Mouse (Mus musculus) liver, embryonic 14.5 days (tissue): Measurements from ENCODE around the gene Spryd4.

Experiments
- CTCF ChIP-seq: IDR thresholded peaks from 2 replicates; pipeline ENCODE4 v1.5.1; 2016; ENCODE audit warnings: antibody characterized with exemption, low read depth, control low read depth
- EP300 ChIP-seq: IDR thresholded peaks from 2 replicates; pipeline ENCODE4 v1.6.1; 2016; ENCODE audit warnings: antibody characterized with exemption, low read depth

DNA sequence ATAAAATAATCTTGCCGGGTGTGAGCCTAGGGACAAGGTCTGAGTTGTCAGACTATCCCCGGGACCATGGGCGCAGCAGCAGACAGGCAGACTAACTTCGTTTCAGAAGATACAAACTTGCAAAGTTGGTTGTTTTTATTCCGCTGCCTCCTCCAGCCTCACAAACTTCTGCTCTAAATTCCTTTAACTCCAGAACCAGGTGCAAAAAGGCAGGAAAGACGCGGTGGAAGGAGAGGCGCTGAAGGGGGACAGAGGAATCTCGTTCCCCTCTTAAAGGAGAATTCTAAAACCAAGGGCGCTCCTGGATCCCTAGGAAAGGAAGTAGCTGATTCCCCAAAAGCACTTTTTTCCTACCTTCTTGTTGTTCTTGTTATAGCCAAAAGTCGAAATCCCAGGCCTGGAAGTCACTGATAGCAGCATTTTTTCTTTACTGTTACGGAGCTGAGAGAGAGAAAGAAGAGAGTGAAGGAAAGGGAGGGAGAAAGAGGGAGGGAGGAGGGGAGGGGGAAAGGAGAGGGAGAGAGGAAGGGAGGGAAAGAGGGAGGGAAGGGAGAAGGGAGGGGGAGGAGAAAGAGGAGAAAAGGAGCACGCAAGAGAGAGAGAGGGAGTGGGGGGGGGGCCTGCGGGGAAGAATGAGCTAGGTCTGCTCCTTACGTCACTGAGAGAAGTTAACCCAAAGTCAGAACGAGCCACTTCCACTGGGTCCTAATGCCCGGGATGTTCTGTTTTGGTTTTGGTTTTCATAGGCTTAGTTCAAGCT, 35.4 kb downstream of the Spryd4 start:
- no peak for TF ChIP-seq EP300
- TF ChIP-seq CTCF: no peak
